Mouse (Mus musculus): ENCODE measurements around the gene Kiz.

- no peak for TF ChIP-seq CTCF (IDR thresholded peaks at IDR 0.05; ENCODE audit: borderline replicate concordance, insufficient read depth, low read length)
- TF ChIP-seq POLR2A (IDR thresholded peaks at IDR 0.05; ENCODE audit: low read depth, low read length): no peak
Measured at GRCm38 (mm10) chr2:146856120-146856519, 456 bp downstream of the Kiz start.

All from embryonic fibroblast, embryonic 13.5 days (primary cell).